Mouse (Mus musculus) midbrain, embryonic 11.5 days (tissue): ENCODE data around the gene Phyhipl. TPM values are rescaled to one million over a fixed set of nuclear protein-coding genes. Genes with fewer than 3 reads are reported as not detected.

Source experiments
- ATAC-seq: fragments of 200-750 bp; cut with Nextera tagmentation; 2 replicates; pipeline ENCODE4 v1.8.0; 2017; ENCODE audit warnings: moderate TSS enrichment, moderate library complexity; ENCODE audit not compliant: low FRiP score
- DNase-seq: peaks from one replicate; pipeline ENCODE4 v3.0.0; 2015; ENCODE audit warnings: low spot score; ENCODE audit errors: missing footprints
- H3K27ac ChIP-seq: fragments of 300-500 bp; sonication (generic); 2 replicates; pipeline ENCODE4 v1.5.1; 2014; ENCODE audit warnings: low read depth, low read length
- H3K27me3 ChIP-seq: fragments of 300-500 bp; sonication (generic); 2 replicates; pipeline ENCODE4 v1.6.1; 2014; ENCODE audit warnings: mild to moderate bottlenecking, low read length, moderate library complexity, mixed read lengths; ENCODE audit not compliant: control insufficient read depth, insufficient read depth
- H3K36me3 ChIP-seq: fragments of 300-500 bp; sonication (generic); 2 replicates; pipeline ENCODE4 v1.6.1; 2014; ENCODE audit warnings: mild to moderate bottlenecking, low read length, moderate library complexity, mixed read lengths; ENCODE audit not compliant: control insufficient read depth, insufficient read depth
- H3K4me1 ChIP-seq: fragments of 300-500 bp; sonication (generic); 2 replicates; pipeline ENCODE4 v1.6.1; 2014; ENCODE audit warnings: low read length; ENCODE audit not compliant: control insufficient read depth, insufficient read depth
- H3K4me2 ChIP-seq: fragments of 300-500 bp; sonication (generic); 2 replicates; pipeline ENCODE4 v1.6.1; 2014; ENCODE audit warnings: mild to moderate bottlenecking, moderate library complexity
- H3K4me3 ChIP-seq: fragments of 300-500 bp; sonication (generic); 2 replicates; pipeline ENCODE4 v1.5.1; 2014; ENCODE audit warnings: low read depth, low read length
- H3K9ac ChIP-seq: fragments of 300-500 bp; sonication (generic); 2 replicates; pipeline ENCODE4 v1.6.1; 2014; ENCODE audit warnings: low read length
- H3K9me3 ChIP-seq: fragments of 300-500 bp; sonication (generic); 2 replicates; pipeline ENCODE4 v1.6.1; 2016; ENCODE audit warnings: low read length; ENCODE audit not compliant: control insufficient read depth
- WGBS: fragments of 180-500 bp; shearing (Covaris S2); extraction: QIAGEN DNeasy Blood & Tissue Kit; methylation state at CpG from one replicate; pipeline ENCODE4 v1.1.7; 2014; 5-methylcytosine and 5-hydroxymethylcytosine counted together
- polyA plus RNA-seq: library from polyadenylated mRNA; unstranded; fragments of >200 nt; fragmentation: Nextera tagmentation; extraction: Ambion mirVana; gene quantifications from 2 replicates; pipeline ENCODE4 v1.2.1, GENCODE M21; 2014

Phyhipl gene
- polyA plus RNA-seq, 1 experiment from 2014 or later, result 36.5 TPM

DNA sequence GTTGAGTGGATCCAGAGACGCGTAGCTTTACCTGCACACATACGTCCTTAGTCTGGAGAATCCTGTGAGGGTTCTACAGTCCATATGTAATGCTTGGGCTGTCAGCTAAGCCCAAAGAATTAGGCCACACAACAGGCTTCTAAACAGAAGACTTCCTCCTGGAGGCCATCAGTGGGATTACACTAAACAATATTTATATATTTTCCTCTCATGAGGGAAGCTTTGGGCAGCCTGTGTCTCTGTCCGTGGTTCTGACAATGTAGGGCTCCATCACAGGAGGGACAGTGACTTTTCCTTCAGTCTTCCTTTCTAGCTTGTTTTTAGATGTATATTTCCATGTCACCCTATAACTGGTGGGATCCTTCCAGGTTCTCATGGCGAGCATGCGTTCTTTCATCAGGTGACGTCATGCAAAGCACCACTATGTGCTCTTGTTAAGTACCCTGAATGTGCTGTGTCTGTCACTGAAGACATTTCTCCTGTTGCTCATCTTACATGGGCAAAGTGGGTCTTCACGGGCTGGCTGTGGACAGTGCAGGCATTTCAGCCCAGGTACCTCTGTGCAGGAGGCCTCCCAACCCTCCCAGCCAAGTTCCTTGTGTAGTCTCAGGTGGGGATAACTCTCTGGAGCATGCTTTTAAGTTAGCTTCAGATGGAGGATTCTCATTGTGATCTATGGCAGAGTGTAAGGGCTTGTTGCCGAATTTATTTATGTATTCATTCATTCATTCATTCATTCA is 115.1 kb downstream of the Phyhipl start:
- ATAC-seq (no peak), DNase-seq (no peak)
- no peaks in the 10 kb centered on the region for H3K4me1 ChIP-seq
- no peaks in the 10 kb centered on the region for H3K27me3 ChIP-seq
- H3K4me2 ChIP-seq, result no peak overlapping the region
- no peaks in the 10 kb centered on the region for H3K9me3 ChIP-seq
- H3K36me3 ChIP-seq, result 0 out of 2 replicates have a peak, but pooled peaks cover 2% of the 10 kb centered on the region
- no peak overlapping the region for H3K4me3 ChIP-seq
- WGBS, result 82% methylated on average over 9 of the region's 9 CpGs
- no peak overlapping the region for H3K27ac ChIP-seq
- H3K9ac ChIP-seq, result no peak overlapping the region

DNA sequence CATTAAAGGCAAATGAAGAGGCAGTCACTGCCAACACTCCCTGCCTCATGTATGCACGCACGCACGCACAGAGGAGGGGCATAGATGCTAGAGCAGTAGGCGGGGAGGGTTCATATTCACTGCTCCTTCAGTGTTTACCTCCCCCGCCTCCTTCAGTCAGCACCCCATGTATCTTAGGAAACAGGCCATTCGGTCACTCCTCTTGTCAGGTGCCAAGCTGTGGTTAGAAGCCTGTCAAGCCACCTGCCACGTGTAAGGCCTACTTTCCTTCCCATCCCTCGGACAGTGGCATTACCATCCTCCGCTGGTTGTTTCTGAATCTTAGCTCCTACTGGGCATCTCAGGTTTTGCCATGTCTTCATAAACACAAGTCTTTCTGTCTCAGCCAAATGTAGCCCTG is 116.5 kb downstream of the Phyhipl start:
- WGBS, result 94% methylated on average over 9 of the region's 9 CpGs

DNA sequence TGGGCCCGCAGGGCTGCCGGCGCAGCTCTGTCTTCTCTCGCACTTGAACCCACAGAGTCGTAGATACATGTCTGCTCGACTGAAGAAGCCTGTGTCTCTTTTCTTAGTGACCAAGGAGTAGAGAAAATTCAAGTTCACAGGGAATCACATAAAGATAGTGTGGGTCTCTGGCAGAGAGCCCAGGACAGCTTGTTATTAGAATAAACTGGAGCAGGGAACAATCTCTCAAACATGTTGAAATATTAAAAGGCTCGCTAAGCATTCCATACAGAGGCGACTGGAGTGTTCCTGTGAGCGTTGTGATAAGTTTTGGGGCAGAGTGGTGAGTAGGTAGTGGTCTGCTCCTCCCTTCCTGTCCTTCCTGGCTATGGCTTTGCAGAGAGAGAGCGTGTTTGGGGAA is 118.1 kb downstream of the Phyhipl start:
- Histone ChIP-seq H3K4me1 (no peaks in the 10 kb centered on the region), H3K36me3 (no peaks in the 10 kb centered on the region), H3K27me3 (no peaks in the 10 kb centered on the region), H3K27ac (no peak overlapping the region), H3K4me2 (no peak overlapping the region), H3K9ac (no peak overlapping the region), H3K4me3 (no peak overlapping the region), H3K9me3 (no peaks in the 10 kb centered on the region)
- no peak for DNase-seq
- 91% methylated on average over 10 of the region's 10 CpGs for WGBS
- ATAC-seq, result no peak

More for the DNA sequence above, 116.5 kb downstream of the Phyhipl start:
- Histone ChIP-seq H3K27me3 (no peaks in the 10 kb centered on the region), H3K9me3 (no peaks in the 10 kb centered on the region), H3K4me2 (no peak overlapping the region), H3K4me3 (no peak overlapping the region), H3K27ac (no peak overlapping the region), H3K36me3 (no peaks in the 10 kb centered on the region), H3K4me1 (no peaks in the 10 kb centered on the region), H3K9ac (no peak overlapping the region)
- DNase-seq (no peak), ATAC-seq (no peak)

DNA sequence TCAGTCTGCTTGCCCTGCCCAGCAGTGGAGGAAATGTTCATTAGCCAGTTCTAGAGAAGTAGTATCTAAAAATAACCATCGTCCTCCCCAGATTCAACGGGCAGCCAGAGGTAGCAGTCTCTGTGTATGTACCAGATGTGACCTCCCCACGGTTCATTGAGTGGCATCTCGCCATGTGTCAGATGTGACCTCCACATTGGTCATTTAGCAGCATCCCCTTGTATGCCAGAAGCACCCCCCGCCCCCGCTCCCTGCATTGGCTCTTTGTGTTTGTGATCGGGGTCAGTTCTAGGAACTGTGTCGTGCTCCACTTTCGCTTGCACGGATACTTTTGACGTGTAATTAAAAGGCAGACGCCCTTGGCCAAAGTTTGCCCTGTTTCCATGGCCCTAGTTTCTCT is 120.4 kb downstream of the Phyhipl start:
- H3K4me3 ChIP-seq, result no peak overlapping the region
- no peaks in the 10 kb centered on the region for H3K4me1 ChIP-seq
- no peak for DNase-seq
- no peak for ATAC-seq
- no peak overlapping the region for H3K9ac ChIP-seq
- no peaks in the 10 kb centered on the region for H3K36me3 ChIP-seq
- no peaks in the 10 kb centered on the region for H3K27me3 ChIP-seq
- H3K9me3 ChIP-seq, result no peaks in the 10 kb centered on the region
- no peak overlapping the region for H3K27ac ChIP-seq
- H3K4me2 ChIP-seq, result no peak overlapping the region
- 95% methylated on average over 12 of the region's 12 CpGs for WGBS

DNA sequence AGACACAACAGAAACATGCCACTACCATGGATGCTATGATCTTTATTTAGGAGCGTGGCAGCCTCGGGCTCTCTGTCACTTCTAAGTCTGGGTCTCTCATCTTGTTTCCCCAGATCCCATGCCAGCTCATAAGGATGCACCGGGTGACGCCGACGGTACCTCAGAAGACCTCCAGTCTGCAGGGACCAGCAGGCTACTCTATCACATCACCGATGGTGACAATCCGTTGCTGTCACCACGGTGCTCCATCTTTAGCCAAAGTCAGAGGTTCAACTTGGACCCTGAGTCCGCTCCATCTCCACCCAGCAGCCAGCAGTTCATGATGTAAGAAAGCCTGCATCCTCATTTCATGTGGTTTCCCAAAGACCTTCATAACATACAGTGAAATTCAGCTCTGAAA is 121.2 kb downstream of the Phyhipl start:
- Histone ChIP-seq H3K36me3 (no peaks in the 10 kb centered on the region), H3K27me3 (no peaks in the 10 kb centered on the region), H3K9me3 (no peaks in the 10 kb centered on the region), H3K4me2 (no peak overlapping the region), H3K9ac (no peak overlapping the region), H3K27ac (no peak overlapping the region), H3K4me1 (no peaks in the 10 kb centered on the region), H3K4me3 (no peak overlapping the region)
- DNase-seq, result no peak
- 93% methylated on average over 10 of the region's 10 CpGs for WGBS
- ATAC-seq, result no peak

DNA sequence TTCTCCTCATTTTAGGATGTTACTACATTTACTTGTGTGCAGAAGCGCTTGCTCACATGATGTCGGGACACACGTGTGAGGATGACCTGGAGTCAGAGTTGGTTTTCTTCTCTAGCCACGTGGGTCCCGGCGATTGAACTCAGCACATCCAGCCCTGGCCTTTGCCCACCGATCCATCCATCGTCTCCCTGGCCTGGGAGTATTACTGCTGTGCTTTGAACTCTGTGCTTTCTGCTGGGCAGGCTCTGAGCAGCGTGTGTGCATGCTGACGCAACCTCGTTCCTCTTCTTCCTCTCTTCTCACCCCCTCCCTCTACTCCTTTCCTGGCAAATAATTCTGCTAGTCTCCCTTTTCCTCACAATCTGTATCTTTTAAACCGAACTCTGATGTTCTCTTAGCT is 121.8 kb downstream of the Phyhipl start:
- ATAC-seq, result no peak
- H3K27ac ChIP-seq, result no peak overlapping the region
- H3K9me3 ChIP-seq, result no peaks in the 10 kb centered on the region
- H3K9ac ChIP-seq, result no peak overlapping the region
- no peaks in the 10 kb centered on the region for H3K4me1 ChIP-seq
- WGBS, result 89% methylated on average over 12 of the region's 12 CpGs
- DNase-seq, result no peak
- no peak overlapping the region for H3K4me2 ChIP-seq
- no peaks in the 10 kb centered on the region for H3K27me3 ChIP-seq
- no peaks in the 10 kb centered on the region for H3K36me3 ChIP-seq
- no peak overlapping the region for H3K4me3 ChIP-seq

DNA sequence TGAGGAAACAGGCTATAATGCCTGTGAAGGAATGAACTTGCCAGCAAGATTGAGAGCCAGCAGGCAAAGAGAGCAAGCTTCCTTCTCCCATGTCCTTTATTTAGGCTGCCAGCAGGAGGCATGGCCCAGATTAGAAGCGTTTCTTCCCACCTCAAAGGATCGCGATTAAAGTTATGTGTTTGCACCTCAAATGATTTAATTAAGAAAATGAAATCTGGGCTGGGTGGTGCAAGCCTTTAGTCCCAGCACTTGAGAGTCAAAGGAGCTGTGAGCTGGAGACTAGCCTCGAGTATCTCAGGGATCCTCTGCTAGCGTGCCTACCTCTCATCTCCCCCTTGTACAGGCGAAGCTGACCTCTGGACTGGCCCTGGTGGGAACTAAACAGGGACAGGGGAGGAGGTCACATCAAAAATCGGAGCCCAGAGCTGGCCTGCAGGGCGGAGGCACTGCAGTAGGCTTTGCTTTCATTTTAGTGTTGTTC is 122.4 kb downstream of the Phyhipl start:
- no peaks in the 10 kb centered on the region for H3K36me3 ChIP-seq
- no peaks in the 10 kb centered on the region for H3K9me3 ChIP-seq
- H3K27me3 ChIP-seq, result no peaks in the 10 kb centered on the region
- DNase-seq (no peak), ATAC-seq (no peak)
- H3K27ac ChIP-seq, result no peak overlapping the region
- H3K4me1 ChIP-seq, result no peaks in the 10 kb centered on the region
- no peak overlapping the region for H3K9ac ChIP-seq
- H3K4me3 ChIP-seq, result no peak overlapping the region
- 72% methylated on average over 8 of the region's 8 CpGs for WGBS
- H3K4me2 ChIP-seq, result no peak overlapping the region

DNA sequence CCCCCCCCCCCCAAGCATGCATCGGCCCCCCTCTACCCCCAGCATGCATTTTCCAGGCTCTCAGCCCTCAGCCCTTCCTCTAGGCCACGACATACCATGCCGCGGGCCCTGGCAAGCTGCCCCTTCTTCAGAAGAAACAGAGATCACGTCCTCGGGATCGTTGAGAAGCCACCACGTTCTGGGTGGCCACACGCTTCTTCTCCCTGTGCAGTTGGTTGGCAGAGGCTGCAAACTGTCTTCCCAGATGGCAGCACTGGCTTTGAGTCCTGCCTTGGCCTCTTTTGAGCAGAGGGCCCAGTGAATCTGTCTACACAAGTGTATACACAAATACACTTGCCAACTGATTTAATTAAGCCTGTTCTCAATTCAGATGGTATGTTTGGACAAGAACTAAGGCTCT is 123.5 kb downstream of the Phyhipl start:
- no peak overlapping the region for H3K27ac ChIP-seq
- H3K4me2 ChIP-seq, result no peak overlapping the region
- H3K36me3 ChIP-seq, result no peaks in the 10 kb centered on the region
- 86% methylated on average over 9 of the region's 9 CpGs for WGBS
- no peak for ATAC-seq
- no peaks in the 10 kb centered on the region for H3K4me1 ChIP-seq
- no peaks in the 10 kb centered on the region for H3K9me3 ChIP-seq
- H3K27me3 ChIP-seq, result no peaks in the 10 kb centered on the region
- H3K4me3 ChIP-seq, result no peak overlapping the region
- no peak for DNase-seq
- H3K9ac ChIP-seq, result no peak overlapping the region

DNA sequence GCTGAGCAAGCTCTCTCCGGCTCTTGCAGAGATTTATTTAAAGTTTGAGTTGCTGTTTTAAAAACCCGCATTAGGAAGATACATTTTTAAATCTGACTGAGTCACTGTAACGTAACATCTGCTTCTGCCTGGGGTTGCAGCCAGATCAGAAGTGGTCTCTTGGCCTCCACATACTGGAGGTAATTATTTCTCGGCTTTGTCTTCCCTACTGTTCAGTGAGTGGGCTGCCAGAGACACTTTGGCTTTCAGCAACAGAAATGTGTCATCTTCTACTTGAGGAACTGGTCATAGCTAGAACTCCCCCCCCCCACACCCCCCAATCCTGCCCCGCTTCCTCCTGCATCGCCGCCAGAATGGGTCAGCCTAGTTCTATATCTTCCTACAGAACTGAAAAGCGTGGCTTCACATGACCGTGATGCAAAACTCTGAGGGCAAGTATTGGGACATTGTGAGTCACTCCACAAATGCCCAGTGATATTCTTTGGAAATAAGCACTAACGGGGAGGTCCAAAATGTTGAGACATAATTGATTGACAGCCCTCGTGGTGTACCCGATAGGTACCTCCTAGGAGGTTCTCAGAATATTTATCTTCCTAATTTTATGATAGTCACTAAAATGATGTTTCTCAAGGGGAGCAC is 125.5 kb downstream of the Phyhipl start:
- Histone ChIP-seq H3K4me3 (no peak overlapping the region), H3K9me3 (no peaks in the 10 kb centered on the region), H3K4me1 (no peaks in the 10 kb centered on the region), H3K36me3 (no peaks in the 10 kb centered on the region), H3K27ac (no peak overlapping the region), H3K27me3 (no peaks in the 10 kb centered on the region), H3K9ac (no peak overlapping the region), H3K4me2 (no peak overlapping the region)
- no peak for DNase-seq
- WGBS, result 92% methylated on average over 12 of the region's 12 CpGs
- ATAC-seq, result no peak
